Mouse (Mus musculus) lung, postnatal 0 days (tissue): Measurements from ENCODE around the gene Pptc7. TPM values are rescaled to one million over a fixed set of nuclear protein-coding genes. Genes with fewer than 3 reads are reported as not detected.

ENCODE experiments used
- ATAC-seq: fragments of 200-750 bp; cut with Nextera tagmentation; 2 replicates; pipeline ENCODE4 v1.8.0; 2017; ENCODE audit warnings: moderate library complexity
- DNase-seq: peaks from one replicate; pipeline ENCODE4 v3.0.0-alpha.2; 2016; ENCODE audit warnings: low spot score
- H3K27ac ChIP-seq: fragments of 300-500 bp; sonication (generic); 2 replicates; pipeline ENCODE4 v1.5.1; 2014; ENCODE audit warnings: antibody characterized with exemption, mild to moderate bottlenecking, low read length, mixed read lengths
- H3K27me3 ChIP-seq: fragments of 300-500 bp; sonication (generic); replicated peaks from 2 replicates; pipeline ENCODE4 v1.6.1; 2014; ENCODE audit warnings: low read length, mixed read lengths; ENCODE audit not compliant: insufficient read depth
- H3K36me3 ChIP-seq: fragments of 300-500 bp; sonication (generic); 2 replicates; pipeline ENCODE4 v1.6.1; 2014; ENCODE audit warnings: low read length, mixed read lengths; ENCODE audit not compliant: insufficient read depth
- H3K4me1 ChIP-seq: fragments of 300-500 bp; sonication (generic); 2 replicates; pipeline ENCODE4 v1.6.1; 2014; ENCODE audit warnings: antibody characterized with exemption, low read depth, low read length, mixed read lengths; ENCODE audit not compliant: insufficient read depth
- H3K4me2 ChIP-seq: fragments of 300-500 bp; sonication (generic); replicated peaks from 2 replicates; pipeline ENCODE4 v1.6.1; 2014; ENCODE audit warnings: low read depth, mild to moderate bottlenecking, low read length, moderate library complexity, mixed read lengths
- H3K4me3 ChIP-seq: fragments of 300-500 bp; sonication (generic); 2 replicates; pipeline ENCODE4 v1.5.1; 2014; ENCODE audit warnings: low read depth, low read length
- H3K9ac ChIP-seq: fragments of 300-500 bp; sonication (generic); replicated peaks from 2 replicates; pipeline ENCODE4 v1.6.1; 2014; ENCODE audit warnings: low read depth, mild to moderate bottlenecking
- H3K9me3 ChIP-seq: fragments of 300-500 bp; sonication (generic); 2 replicates; pipeline ENCODE4 v1.6.1; 2016; ENCODE audit warnings: low read length, mixed read lengths
- CTCF ChIP-seq: IDR thresholded peaks from 2 replicates; pipeline ENCODE4 v1.5.1; 2016; ENCODE audit warnings: antibody characterized with exemption, mild to moderate bottlenecking
- EP300 ChIP-seq: IDR thresholded peaks from 2 replicates; pipeline ENCODE4 v1.6.1; 2016; ENCODE audit warnings: antibody characterized with exemption, mild to moderate bottlenecking, control low read depth
- WGBS: fragments of 180-500 bp; shearing (Covaris S2); extraction: QIAGEN DNeasy Blood & Tissue Kit; methylation state at CpG from one replicate; pipeline ENCODE4 v1.1.7; 2014; 5-methylcytosine and 5-hydroxymethylcytosine counted together
- polyA plus RNA-seq: library from polyadenylated mRNA; unstranded; fragments of >200 nt; fragmentation: Nextera tagmentation; extraction: Ambion mirVana; gene quantifications from 2 replicates; pipeline ENCODE4 v1.2.1, GENCODE M21; 2015

Gene Pptc7
- polyA plus RNA-seq, 1 experiment from 2014 or later, result 12.2 TPM

DNA sequence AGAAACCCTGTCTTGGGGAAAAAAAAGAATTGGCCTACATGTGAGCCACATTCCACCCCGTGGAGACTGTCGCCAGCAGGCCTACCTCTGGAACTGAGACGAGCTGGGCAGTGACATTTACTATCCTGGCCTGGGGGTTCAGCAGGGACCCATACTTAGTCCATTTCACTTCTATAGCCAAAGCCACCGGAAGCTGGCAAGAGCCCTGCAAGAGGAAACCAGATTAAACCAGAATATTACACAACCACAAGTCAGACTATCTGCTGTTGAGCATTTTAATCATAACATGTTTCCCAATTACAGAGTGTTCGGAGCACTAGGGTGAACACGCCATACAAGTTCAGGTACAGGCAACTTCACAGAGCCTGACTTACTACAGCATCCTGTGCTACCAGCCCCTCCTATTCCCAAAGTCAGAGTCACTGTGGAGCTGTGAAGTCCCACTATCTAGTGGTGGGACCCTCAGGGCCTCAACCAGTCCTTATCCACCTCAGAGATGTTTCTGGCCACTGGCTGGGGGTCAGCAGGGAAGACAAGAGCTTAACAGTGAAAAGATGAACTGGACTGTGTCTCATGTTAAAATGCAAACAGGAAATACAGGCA lies 41.5 kb upstream of the Pptc7 start:
- Histone ChIP-seq H3K9me3 (no peaks in the 10 kb centered on the region), H3K4me1 (no peaks in the 10 kb centered on the region), H3K9ac (no peak overlapping the region), H3K27ac (no peak overlapping the region), H3K4me3 (no peak overlapping the region), H3K27me3 (no peaks in the 10 kb centered on the region), H3K36me3 (no peaks in the 10 kb centered on the region; the same call in 1 of the 2 replicates), H3K4me2 (no peak overlapping the region)
- peak; percentile 40 for DNase-seq
- ATAC-seq, result peak; percentile 25
- WGBS, result 75% methylated on average over 6 of the region's 6 CpGs
- TF ChIP-seq CTCF (no peak), EP300 (no peak)

DNA sequence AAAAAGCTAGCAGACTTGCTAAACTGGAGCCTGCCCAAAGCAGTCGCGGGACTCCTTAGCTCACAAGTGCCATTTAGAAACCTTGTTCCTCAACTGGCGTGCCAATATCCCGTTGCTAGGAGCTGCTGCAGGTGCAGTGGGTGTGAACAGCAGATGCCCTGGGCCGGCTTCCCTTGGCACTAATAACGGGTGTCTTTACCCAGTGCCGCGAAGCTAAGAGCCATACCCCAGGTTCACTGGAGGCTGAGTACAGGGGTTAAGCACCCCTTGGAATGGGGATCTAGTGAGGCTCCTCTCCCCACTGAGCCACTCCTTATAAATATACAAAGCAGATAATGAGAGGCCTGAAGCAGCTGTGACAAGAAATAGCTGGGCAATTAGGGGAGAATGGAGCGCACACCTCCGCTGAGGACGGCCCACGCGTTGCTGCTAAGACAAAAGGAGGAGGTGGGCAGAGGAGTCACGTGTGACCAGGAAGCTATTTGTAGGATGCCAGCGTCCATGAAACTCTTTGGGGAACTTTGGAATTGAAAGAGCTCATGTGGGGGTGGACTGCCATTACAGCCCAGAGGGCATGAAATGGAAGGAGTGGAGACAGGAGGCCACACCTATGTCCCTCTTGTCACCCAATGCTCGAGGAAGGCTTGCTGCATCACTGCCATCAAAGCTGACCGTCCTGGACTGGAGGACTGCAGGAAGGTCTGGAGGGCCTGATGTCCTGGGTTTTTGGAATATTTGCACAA lies 40.2 kb upstream of the Pptc7 start:
- H3K9ac ChIP-seq, result no peak overlapping the region
- ATAC-seq (no peak), DNase-seq (peak; percentile 21)
- no peaks in the 10 kb centered on the region for H3K9me3 ChIP-seq
- TF ChIP-seq EP300 (no peak), CTCF (no peak)
- no peak overlapping the region for H3K4me2 ChIP-seq
- H3K4me1 ChIP-seq, result no peaks in the 10 kb centered on the region
- WGBS, result 73% methylated on average over 17 of the region's 17 CpGs
- H3K36me3 ChIP-seq, result peaks cover 5% of the 10 kb centered on the region; the same call in 1 of the 2 replicates
- no peak overlapping the region for H3K27ac ChIP-seq
- no peaks in the 10 kb centered on the region for H3K27me3 ChIP-seq
- no peak overlapping the region for H3K4me3 ChIP-seq

DNA sequence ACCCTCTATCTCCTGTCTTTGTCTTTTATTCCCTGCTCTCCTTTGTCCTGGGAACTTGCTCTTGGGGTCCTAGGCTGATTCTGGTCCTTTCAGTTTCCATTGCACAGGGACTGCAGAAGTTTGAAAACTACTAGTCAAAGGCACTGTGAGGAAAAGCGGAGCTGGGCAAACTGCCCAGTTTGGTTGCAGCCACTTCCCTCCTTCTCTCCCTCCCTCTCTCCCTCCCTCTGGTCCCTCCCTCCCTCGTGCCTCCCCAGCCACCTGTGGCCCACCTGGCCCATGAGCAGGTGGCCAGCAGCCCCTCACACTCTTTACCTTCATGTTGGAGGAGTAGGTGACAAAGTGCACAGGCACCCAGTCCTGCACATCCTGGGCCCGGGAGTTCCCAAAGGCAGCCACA lies 39.0 kb upstream of the Pptc7 start:
- DNase-seq (no peak), ATAC-seq (no peak)
- no peaks in the 10 kb centered on the region for H3K9me3 ChIP-seq
- no peak overlapping the region for H3K9ac ChIP-seq
- H3K4me2 ChIP-seq, result no peak overlapping the region
- TF ChIP-seq CTCF (no peak), EP300 (no peak)
- H3K27me3 ChIP-seq, result no peaks in the 10 kb centered on the region
- H3K27ac ChIP-seq, result no peak overlapping the region
- peaks cover 5% of the 10 kb centered on the region; the same call in 1 of the 2 replicates for H3K36me3 ChIP-seq
- 52% methylated on average over 3 of the region's 3 CpGs for WGBS
- H3K4me3 ChIP-seq, result no peak overlapping the region
- H3K4me1 ChIP-seq, result no peaks in the 10 kb centered on the region

DNA sequence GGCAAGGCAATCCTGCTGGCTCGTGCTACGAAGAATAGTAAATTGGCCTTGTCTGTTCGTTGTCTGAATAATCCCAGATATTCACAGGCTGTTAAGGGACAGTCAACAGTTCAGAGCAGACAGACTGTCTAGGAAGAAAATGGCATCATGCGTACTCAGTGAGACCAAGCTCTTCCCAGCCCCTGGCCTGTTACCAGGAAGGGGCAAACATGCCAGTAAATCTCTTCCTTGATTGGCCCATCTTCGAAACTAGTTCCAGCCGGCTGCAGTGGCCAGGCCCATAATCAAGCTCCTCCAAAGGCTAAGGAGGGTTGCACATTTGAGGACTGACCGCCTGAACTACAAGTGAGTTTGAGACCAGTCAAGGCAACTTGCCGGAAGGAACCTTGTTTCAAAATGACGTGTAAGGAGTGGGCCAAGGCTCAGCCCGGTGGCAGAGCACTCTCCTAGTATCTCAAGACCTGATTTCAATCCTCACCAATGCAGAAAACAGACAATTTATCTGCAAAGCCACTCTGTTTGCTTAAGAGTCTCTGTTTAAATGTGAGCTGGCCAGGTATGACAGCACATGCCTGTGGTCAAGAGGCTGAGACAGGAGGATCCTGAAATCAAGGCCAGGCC lies 37.5 kb upstream of the Pptc7 start:
- ATAC-seq, result no peak
- Histone ChIP-seq H3K36me3 (peaks cover 5% of the 10 kb centered on the region; the same call in 1 of the 2 replicates), H3K27ac (no peak overlapping the region), H3K4me3 (no peak overlapping the region), H3K4me2 (no peak overlapping the region), H3K9me3 (no peaks in the 10 kb centered on the region), H3K9ac (no peak overlapping the region), H3K27me3 (no peaks in the 10 kb centered on the region), H3K4me1 (no peaks in the 10 kb centered on the region)
- TF ChIP-seq EP300, result no peak
- no peak for TF ChIP-seq CTCF
- DNase-seq, result no peak
- WGBS, result 86% methylated on average over 10 of the region's 10 CpGs

DNA sequence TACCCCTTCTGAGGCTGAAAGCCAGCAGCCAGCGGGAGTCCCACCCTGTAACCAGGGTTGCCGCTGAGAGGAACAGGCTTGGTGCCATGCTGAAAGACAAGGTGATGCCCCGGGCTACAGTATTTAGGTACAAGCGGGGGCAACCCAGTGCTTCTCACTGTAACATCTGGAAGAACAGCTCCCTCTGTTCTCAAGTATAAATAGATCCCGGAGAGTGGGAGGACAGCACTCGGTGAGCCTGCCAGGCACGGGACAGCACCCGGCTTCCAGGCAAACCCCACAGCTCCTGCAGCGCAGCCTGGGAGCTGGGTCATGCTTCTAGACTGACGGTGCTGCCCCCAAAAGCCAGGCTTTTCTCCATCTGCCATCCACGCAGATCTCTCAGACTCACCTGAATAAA lies 36.6 kb upstream of the Pptc7 start:
- H3K36me3 ChIP-seq, result peaks cover 5% of the 10 kb centered on the region; the same call in 1 of the 2 replicates
- H3K27me3 ChIP-seq, result no peaks in the 10 kb centered on the region
- no peaks in the 10 kb centered on the region for H3K9me3 ChIP-seq
- no peak for ATAC-seq
- DNase-seq, result no peak
- no peak overlapping the region for H3K9ac ChIP-seq
- no peak overlapping the region for H3K4me2 ChIP-seq
- no peak overlapping the region for H3K4me3 ChIP-seq
- H3K4me1 ChIP-seq, result no peaks in the 10 kb centered on the region
- TF ChIP-seq EP300, result no peak
- TF ChIP-seq CTCF, result no peak
- WGBS, result 88% methylated on average over 11 of the region's 11 CpGs
- no peak overlapping the region for H3K27ac ChIP-seq

DNA sequence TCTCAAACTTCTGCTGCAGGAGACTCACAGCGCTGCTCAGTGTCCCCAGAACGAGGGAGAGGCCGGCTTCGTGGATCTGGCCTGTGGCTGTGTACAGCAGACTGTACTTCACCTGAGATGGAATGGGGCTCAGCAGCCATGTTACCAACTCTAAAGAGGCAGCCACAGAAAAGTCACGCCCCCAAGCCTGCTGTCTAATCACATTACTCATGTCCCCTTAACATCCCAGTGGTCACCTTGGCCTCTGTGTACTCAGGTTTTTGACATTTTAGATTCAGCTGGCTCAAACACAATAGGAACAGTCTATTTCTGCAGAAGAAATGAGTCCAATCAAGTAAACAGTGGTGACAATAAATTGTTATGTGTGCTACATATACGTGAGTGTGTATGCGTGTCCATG lies 36.2 kb upstream of the Pptc7 start:
- TF ChIP-seq CTCF (no peak), EP300 (no peak)
- DNase-seq, result no peak
- Histone ChIP-seq H3K9ac (no peak overlapping the region), H3K9me3 (no peaks in the 10 kb centered on the region), H3K36me3 (peaks cover 5% of the 10 kb centered on the region; the same call in 1 of the 2 replicates), H3K27me3 (no peaks in the 10 kb centered on the region), H3K4me3 (no peak overlapping the region), H3K4me1 (no peaks in the 10 kb centered on the region), H3K27ac (no peak overlapping the region), H3K4me2 (no peak overlapping the region)
- ATAC-seq, result no peak
- 91% methylated on average over 7 of the region's 7 CpGs for WGBS
